Mouse (Mus musculus) left cerebral cortex, adult 18-20 months (tissue): ENCODE results near the gene 1700129C05Rik. TPM values are rescaled to one million over a fixed set of nuclear protein-coding genes. Genes with fewer than 3 reads are reported as not detected.
A peak's percentile ranks its signal among the peaks of the same experiment; 100 is the strongest.

Source experiments
- DNase-seq, 2 experiments: peaks; one replicate each; pipeline ENCODE4 v3.0.0; 2021 to 2022; ENCODE audit warnings: low spot score in 2 of 2, mixed read lengths in 1 of 2
- long read RNA-seq, 2 experiments: library from polyadenylated mRNA; stranded (forward); transcript quantifications; one replicate each; pipeline ENCODE4 v2.0.0; 2021
- total RNA-seq, 2 experiments: library from RNA; stranded (reverse); gene quantifications; 2 replicates each; pipeline ENCODE4 v1.2.3; 2021

1700129C05Rik gene
- total RNA-seq = not detected
- long read RNA-seq, experiment 1 = 0 reads
- long read RNA-seq, experiment 2 = 0 reads

DNA sequence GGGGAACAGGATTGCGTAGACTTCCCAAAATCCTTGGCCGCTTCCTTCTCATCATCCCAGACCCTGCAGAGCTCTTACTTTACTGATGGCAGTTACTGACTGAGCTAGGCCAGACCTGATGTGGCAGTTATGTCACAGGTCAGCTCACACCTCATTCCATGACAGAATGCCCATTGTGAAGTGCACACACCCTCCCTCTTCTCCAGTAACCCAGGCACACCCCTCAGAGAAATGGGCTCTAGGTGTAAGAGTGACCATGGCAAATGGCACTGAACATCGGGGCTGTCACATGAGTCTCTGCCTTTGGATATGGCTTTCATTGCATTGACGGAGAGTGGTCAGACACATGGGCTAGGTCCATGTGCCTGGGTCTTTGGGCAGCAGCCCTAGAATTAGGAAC lies at the start of gene 1700129C05Rik:
Gene 1700129C05Rik (minus strand): TSS at position 101 of the 400 bp plus-strand sequence.
- no peak for DNase-seq

DNA sequence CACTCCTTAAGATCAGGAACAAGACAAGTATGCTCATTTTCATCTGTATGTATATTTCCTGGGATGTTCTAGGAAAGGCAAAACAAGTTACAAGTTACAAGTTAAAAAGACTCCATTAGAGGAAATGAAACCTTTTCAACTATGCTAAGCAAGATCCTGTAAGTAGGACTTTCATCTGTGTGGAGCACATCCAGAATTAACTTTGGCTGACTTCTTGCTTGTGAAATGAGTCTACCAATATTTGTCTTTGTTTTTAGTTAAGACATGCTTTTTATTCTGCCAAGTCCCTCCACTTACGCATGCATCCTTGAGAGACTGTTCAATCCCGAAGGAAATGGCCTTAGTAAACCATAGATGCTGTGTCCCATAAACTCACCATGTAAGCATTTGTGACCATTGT lies 43.4 kb upstream of the 1700129C05Rik start:
- no peak for DNase-seq

DNA sequence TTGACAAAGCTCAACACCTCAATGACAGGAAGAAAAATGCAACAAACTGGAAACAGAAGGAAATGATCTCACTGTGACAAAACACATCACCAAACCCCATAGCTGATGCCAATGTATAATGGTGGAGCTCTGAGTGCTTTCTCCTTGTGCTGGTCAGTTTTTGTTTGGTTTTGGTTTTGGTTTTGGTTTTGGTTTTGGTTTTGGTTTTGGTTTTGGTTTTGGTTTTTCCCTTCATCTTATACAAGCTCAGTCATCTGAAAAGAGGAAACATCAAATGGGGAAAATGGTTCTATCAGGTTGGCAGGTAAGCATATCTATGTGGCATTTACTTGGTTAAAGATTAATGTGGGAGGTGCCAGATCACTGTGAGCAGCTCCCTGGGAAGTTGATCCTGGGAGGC lies 42.8 kb upstream of the 1700129C05Rik start:
- DNase-seq = no peak

DNA sequence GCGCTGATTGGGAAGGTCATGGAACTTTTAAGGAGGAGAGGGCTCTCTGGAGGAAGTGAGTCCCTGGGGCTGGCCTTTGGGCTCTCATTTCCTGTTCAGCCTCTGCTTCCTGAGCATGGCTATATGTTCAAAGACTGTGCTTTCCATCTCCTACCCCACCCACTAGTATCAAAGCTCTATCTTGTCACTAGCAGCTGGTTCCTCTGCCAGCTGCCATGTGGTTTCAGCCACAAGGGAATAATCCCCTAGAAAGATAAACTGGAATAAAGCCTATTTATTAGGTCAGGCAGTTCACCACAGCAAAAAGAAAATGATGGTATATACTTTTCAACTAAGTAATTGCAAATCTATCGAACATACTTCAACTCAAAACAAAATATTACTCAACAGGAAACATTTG lies 40.0 kb upstream of the 1700129C05Rik start:
- DNase-seq = no peak

DNA sequence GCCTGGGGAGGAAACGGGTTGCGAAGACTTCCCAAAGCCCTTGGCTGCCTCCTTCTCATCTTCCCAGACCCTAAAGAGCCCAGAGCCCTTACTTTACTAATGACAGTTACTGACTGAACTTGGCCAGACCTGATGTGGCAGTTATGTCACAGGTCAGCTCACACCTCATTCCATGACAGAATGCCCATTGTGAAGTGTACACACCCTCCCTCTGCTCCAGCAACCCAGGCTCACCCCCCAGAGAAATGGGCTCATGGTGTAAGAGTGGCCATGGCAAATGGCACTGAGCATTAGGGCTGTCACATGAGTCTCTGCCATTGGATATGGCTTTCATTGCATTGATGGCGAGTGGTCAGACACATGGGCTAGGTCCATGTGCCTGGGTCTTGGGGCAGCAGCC lies 36.0 kb upstream of the 1700129C05Rik start, which contains the start of gene Gm5142:
Gene Gm5142 (minus strand): TSS at position 101 of the 400 bp plus-strand sequence.
- DNase-seq = no peak

DNA sequence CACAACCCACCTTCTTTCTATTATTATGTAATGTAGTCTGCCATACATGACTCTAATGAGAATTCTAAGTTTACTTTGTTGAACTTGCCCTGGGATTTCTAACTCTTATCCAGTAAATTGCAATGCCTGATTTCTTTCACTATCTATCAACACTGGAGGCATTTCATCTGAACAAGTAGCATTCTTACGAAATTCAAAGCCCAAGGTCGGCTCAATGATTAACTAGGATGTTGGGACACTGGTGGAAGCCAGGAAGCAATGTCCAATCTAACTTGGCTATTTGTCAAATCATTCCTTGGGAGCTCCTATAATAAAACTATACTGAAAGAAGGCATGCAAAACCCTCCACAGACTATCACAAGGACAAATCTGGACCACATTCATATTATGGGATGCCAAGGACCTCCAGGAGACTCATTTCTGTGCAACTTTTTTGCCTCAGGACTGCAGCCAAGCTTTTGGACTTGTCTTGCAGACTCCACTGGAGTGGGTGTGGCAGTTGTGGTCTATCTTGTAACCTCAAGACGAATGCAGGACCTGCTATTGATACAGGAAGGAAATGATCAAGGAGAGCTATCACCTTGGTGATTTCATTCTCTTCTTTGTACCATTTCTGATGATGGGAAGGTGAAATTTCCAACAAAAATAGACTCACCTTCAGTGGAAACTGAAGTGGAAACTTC lies 14.5 kb upstream of the 1700129C05Rik start:
- no peak for DNase-seq

DNA sequence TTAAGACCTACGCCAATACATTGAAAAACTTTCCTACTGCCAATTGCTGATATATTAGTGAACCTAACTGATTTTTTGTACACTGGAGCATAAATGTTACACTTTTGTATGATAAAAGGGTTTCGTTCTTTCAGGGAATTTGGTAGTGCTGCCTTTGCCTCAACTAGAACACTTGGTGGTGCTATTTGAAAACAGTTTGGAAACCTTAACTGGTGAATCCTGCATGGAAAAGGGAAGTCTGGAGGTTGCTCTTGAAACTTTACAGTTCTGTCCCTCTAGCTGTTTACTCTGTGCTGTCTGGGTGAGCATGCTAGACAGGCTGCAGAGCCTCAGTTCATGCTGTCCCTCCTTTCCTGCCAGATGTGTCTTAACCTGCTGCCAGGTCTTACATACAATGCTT lies 12.9 kb upstream of the 1700129C05Rik start:
- DNase-seq = no peak

DNA sequence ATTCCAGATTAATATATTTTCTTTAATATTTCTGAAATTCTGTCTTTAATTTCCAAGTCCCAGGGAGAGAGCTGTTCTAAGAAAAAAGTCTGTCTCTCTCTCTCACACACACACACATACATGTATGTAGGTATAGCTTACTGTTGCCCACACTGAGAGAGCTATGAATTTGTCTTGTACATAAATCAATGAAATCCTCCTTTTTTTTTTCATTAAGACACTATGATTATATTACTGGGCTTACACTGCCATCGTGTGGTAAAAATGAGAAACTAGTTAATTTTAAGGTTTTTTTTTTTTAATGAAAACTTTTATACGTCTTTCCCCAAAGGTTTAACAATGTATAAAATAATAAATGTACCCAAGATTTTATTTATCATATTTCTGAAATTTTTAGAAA lies 28.4 kb downstream of the 1700129C05Rik start:
- no peak for DNase-seq

DNA sequence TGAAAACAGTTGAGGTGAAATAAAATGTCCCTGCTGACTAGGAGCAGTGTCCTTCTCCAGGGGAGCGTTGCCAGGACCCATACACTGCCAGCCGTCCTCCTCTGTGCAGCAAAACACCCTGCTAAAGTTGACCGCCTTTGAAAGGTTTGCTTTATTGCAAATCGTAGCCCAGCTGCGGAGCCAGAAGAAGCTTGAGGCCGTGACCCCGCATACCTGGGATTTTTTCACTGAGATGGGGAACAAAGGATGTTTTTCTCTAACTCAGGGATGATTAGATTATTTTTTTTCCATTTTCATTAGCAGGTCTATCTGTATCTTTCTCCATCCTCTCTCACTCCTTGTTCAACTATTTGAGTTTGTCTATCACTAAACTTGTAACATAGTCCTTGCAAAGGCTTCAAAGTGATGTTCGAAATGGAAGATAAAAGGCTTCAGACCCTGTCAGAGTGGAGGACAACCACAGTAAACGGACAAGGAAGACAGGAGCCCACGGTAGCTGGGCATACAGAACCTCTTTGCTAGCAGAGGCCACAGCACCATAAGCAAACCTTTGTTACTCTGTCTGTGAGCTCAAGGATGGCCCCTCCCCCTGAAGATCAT lies 38.6 kb downstream of the 1700129C05Rik start:
- no peak for DNase-seq

DNA sequence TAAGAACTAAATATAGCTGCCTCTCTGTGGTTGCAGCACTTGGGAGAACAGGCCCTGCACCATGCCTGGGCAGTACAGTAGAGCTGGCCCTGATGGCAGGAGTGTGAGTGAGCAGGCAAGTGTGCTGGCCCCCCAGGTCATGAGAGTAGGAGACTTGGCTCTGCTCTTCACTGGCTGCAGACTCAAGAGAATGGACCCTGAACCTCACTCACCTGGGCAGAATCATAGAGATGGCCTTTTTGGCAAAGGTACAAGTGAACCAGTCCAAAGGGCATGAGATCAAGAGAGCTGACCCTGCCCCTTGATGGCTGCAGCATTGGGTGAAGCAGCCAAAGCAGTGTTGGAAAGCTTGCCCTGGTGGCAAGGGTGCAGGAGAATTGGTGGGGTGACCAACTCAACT lies 49.1 kb downstream of the 1700129C05Rik start:
- DNase-seq = no peak

DNA sequence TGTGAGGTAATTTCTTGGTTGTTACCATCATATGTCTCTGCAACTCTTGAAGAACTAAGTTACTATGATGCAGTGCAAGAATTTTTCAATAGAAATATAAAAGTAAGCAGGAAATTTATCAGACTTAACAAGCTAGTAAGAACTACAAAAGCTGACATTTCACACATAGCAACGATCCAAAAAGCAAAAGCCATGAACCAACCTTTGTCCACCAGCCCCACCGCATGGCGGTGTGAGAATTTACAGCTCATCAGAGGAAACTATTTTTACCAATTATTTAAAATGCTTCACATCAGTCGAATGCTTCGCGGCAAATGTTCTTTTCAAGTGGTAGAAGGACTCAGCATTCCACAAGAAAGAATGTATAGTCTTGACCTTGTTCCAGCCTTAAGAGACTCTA lies 58.3 kb downstream of the 1700129C05Rik start:
- DNase-seq = peak; percentile 31 to 37

Other genes with a start within 250 kb of the 1700129C05Rik start
- gene Gm5142, start 35.9 kb upstream of the 1700129C05Rik start, total RNA-seq = not detected
- 10 to 100 TPM; 31.1 to 32.0 TPM for gene Rcbtb1, start 58.3 kb upstream of the 1700129C05Rik start, total RNA-seq
- not detected for gene Gm6904, start 117.3 kb upstream of the 1700129C05Rik start, total RNA-seq
- gene Phf11a, start 154.6 kb upstream of the 1700129C05Rik start, total RNA-seq = not detected
- under 1 TPM; 0.60 to 0.82 TPM for gene Phf11b, start 198.5 kb upstream of the 1700129C05Rik start, total RNA-seq
- under 1 TPM; 0.81 to 0.84 TPM for gene Phf11d, start 222.6 kb upstream of the 1700129C05Rik start, total RNA-seq